Mouse (Mus musculus) thymus, postnatal 10 days (tissue): ENCODE data around the gene Rab5if.
"Not testable (repeated sequence)": the region's sequence is repeated elsewhere in the genome, so short reads cannot be mapped to it uniquely, and the experiment has no call there.

Experiments
- DNase-seq, 2 experiments: peaks; one replicate each; pipeline ENCODE4 v3.0.0; 2021; ENCODE audit warnings: low spot score in 2 of 2

Gene Rab5if

GRCm38 (mm10) chr2:156862772-156863486 lies at the start of gene Rab5if:
TSS of gene Rab5if (plus strand) at chr2:156863128.
- DNase-seq: peak; percentile 97 to 98

GRCm38 (mm10) chr2:156814344-156814801 lies 48.6 kb upstream of the Rab5if start:
- DNase-seq: no peak

DNA sequence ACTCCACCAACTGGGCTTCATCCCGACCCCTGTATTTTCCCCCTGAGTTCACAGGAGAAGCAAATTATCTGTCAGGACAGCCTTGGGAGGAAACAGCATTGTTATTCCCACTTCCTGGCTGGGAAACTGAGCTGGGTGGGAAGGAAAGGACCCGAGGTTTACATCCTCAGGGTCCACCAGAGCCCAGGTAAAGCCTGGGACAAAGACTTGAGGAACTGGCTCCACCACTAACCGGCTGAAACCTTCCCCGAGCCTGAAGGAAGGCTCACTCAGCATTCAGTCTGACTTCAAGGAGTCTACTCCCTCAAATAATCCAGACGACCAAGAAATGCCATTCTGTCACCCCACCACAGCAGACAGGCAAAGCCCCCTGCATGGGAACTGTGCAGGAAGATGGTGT lies 48.0 kb upstream of the Rab5if start:
- DNase-seq: no peak

GRCm38 (mm10) chr2:156815412-156815811 lies 47.5 kb upstream of the Rab5if start:
- DNase-seq: no peak

DNA sequence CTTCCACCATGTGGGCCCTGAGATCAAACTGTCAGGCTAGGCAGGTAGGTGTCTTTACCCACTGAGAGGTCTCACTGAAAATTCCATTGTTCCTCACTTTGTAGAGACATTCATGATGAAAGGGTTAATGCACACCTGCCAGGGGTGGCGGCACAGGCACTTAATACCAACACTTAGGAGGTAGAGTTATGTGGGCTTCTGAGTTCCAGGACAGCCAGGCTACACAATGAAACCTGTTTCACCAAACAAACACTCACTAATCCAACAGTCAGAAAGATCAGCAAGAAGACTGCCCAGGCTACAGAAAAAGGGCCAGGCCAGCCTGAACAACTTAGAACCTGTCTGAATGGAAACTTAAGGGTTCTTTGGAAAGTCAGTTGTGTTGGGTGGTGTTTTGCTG lies 46.8 kb upstream of the Rab5if start:
- DNase-seq: no peak

DNA sequence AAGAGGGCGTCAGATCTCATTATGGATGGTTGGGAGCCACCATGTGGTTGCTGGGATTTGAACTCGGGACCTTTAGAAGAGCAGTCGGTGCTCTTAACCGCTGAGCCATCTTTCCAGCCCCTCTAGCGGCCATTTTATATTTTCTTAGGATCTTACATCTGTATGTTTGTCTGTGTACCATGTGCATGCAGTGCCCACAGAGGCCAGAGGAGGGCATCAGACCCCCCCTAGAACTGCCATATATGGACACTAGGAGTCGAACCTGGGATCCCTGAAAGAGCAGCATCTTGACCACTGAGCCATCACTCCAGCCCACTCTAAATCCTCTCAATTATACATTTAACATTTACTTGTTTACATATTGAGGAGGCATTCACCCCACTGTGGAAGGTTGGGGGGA lies 37.8 kb upstream of the Rab5if start:
- DNase-seq: not testable (repeated sequence)

GRCm38 (mm10) chr2:156834336-156834735 lies 28.6 kb upstream of the Rab5if start:
- DNase-seq: no peak

DNA sequence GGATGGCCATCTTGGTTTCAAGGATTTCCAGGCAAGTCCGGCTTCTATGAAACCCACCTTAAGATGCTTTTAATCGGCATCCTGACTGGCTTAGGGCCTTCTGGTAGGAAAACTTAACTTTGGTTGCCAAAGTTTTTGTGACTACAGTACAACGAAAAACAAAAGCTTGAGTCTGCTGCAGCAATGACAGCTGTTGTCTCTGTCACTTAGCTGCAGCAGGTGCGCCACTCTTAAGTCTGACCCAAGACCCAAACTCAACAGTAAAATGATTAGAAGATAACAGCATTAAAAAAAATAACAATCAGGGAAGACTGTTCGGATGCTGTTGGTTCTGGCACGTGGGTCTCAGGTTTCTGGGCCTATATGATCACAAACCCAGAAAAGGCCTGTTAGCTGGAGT lies 24.1 kb upstream of the Rab5if start:
- no peak for DNase-seq

DNA sequence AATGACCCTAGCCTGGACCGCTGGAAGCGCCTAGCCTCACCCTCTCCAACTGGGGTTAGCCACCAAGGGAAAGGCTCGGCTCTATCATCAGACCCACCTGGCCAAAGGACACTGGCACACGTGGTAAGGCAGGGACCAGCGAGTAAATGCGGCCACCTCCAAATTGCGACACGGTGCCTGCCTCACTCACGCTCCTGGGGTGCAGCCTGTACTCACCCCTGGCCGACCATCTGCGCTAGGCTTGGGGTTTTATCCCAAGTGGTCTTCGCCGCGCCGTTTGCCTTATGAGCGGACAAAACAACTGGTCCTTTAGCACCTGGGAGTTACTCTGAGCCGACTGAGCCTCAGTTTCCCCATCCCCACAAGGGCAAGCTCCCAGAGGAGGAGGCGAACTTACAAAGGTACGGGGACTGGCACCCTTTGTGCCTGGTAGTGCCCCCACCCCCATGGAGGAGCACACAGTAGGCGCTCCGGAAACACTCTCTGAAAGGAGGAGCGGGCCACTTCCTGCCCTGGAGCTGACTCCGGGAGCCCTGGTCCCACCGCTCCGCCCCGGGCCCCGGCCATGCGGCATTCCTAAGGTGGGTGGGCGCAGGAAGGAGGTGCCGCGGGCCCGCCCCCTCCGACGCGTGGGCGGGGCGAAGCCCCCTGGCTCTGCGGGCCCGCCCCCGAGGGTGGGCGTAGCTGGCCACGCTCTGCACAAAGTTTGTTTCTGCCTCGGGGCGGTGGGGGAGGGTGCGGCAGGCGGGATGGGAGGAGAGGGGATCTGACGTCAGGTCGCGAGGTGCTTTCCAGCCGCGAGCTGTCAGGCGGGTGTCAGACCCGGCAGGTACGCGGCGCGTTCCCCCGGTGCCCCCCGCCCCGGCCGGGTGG lies 23.4 kb upstream of the Rab5if start, which contains the start of gene Tgif2:
Gene Tgif2 (plus strand): TSS at position 689 of the 873 bp plus-strand sequence.
- peak; percentile 85 to 87 for DNase-seq

DNA sequence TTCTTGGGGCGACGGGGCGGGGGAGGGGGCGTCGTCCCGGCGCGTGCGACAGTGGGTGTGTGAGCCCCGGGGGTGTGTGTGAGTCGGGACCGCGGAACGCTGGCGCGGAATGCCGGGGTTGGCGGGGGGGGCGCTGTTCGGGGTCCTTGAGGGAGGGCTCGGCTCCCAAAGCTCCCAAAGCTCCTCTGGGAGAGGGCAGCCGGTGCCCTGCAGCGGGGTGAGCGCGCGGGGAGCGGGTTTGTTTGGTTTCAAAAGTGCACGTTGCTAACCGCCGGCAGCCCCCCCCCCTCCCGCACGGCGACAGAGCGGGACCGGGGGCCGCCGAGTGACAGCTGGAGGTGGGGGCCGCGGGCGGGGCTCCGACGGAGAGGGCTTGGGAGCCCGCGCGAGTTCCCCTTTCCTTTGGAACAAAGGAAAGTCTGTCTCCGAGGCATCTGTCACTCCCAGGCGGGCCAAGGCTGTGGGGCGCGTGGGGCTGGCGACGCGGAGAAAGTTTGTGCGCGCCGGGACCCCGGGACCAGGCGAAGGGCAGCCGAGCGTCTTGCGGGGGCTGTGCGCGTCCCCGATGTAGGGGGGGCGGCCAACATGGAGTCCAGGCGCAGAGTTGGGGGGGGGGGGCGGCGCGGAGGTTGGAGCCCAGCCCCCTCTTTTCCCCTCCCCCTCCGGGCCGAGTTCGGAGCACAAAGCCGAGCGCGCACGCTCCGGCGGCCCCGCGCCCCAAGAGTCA lies 22.5 kb upstream of the Rab5if start:
- peak; percentile 33 to 56 for DNase-seq

- peak; percentile 52 to 56 for DNase-seq
Observed at GRCm38 (mm10) chr2:156841028-156841840, 21.7 kb upstream of the Rab5if start.

DNA sequence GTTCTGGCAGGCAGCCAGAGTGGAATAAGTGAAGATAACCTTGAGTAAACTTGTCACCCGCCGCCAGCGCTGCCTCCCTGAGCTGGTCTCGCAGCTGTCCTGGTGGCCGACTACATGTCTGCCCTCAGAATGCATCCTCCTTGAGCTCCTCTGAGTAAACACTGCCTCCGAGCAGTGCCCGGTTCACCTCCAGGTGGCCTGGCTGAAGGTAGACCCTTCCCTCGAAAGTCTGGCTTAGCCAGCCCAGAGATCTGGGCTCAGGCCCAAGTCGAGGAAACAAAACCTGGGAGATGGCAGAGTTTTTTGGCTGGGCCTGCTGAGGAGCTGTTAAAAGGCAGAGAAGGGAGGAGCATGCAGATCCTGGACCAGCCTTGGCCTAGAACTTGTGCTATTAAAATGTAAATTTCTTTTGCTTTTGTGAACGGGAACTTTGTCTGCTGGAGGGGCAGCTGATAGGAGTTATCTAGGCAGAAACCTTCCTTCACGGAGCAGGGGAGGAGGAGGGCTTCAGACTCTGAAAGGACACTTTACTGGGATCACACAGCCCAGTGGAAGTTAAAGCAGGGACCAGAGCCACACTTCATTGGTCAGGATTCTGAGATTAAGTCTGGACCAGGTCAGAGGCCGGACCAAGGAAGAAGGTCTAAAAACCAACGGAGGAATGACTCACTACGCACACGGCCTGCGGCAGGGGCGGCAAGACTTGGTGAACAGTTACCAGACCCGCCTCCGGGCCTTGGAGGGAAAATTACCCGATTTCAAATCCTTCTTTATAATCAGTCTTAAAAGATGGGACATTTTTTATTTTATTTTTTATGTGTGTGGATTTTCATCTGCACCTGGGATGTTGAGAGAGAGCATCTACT lies 20.9 kb upstream of the Rab5if start:
- DNase-seq: peak; percentile 15 to 23

DNA sequence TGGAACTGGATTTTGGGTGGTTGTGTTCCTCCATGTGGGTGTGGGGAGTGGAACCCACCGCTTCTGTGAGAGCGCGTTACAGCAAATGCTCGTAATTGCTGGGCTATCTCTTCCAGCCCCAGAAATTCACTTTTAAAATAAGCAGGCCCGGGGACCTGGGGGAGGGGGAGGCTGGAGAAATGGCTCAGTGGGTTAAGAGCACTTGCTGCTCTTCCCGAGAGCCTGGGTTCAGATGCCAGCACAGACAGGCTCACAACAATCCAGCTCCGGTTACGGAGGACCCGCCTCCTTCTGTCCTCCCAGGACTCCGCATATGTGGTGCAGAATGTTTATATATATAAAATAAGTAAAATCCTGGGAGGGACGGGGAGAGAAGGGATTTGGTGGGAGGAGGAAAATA lies 20.2 kb upstream of the Rab5if start:
- DNase-seq: no peak

- DNase-seq: no peak
Observed at GRCm38 (mm10) chr2:156843331-156843730, 19.6 kb upstream of the Rab5if start.

- DNase-seq: no peak
Observed at GRCm38 (mm10) chr2:156844715-156845114, 18.2 kb upstream of the Rab5if start.

GRCm38 (mm10) chr2:156847653-156848052 lies 15.3 kb upstream of the Rab5if start:
- no peak for DNase-seq

GRCm38 (mm10) chr2:156848526-156849182 lies 14.3 kb upstream of the Rab5if start:
- DNase-seq: no peak

- DNase-seq: no peak
Observed at GRCm38 (mm10) chr2:156850505-156850904, 12.4 kb upstream of the Rab5if start.

GRCm38 (mm10) chr2:156853584-156853983 lies 9.3 kb upstream of the Rab5if start:
- DNase-seq: not testable (repeated sequence)
